Mouse (Mus musculus) frontal cortex, postnatal 25 days (tissue): Measurements from ENCODE around the gene Olfr220.

Experiments used
- DNase-seq, 2 experiments: peaks; one replicate each; pipeline ENCODE4 v3.0.0; 2022; ENCODE audit warnings: low spot score in 2 of 2

Olfr220 gene

GRCm38 (mm10) chr1:174441782-174442181 lies at the start of gene Olfr220:
Olfr220 (plus strand) TSS chr1:174442082.
- DNase-seq: no peak

- no peak for DNase-seq
These were observed 18.9 kb upstream of the Olfr220 start for GRCm38 (mm10) chr1:174422959-174423358.

GRCm38 (mm10) chr1:174423764-174424163 lies 18.1 kb upstream of the Olfr220 start, which contains the start of gene Olfr414:
Olfr414 (plus strand) TSS chr1:174424064.
- DNase-seq: no peak

GRCm38 (mm10) chr1:174426180-174426986 lies 15.5 kb upstream of the Olfr220 start:
- no peak for DNase-seq

GRCm38 (mm10) chr1:174427402-174427801 lies 14.5 kb upstream of the Olfr220 start:
- no peak for DNase-seq

GRCm38 (mm10) chr1:174428407-174428806 lies 13.5 kb upstream of the Olfr220 start:
- no peak for DNase-seq

GRCm38 (mm10) chr1:174434121-174434520 lies 7.8 kb upstream of the Olfr220 start:
- no peak for DNase-seq

GRCm38 (mm10) chr1:174455100-174455499 lies 13.2 kb downstream of the Olfr220 start:
- no peak for DNase-seq

GRCm38 (mm10) chr1:174465385-174465784 lies 23.5 kb downstream of the Olfr220 start:
- DNase-seq: no peak

GRCm38 (mm10) chr1:174466240-174466639 lies 24.4 kb downstream of the Olfr220 start:
- no peak for DNase-seq

GRCm38 (mm10) chr1:174469736-174470135 lies 27.9 kb downstream of the Olfr220 start:
- peak in 1 of 2 experiments; percentile 14 for DNase-seq

- DNase-seq: no peak
These were observed 40.7 kb downstream of the Olfr220 start for GRCm38 (mm10) chr1:174482567-174482966.

- no peak for DNase-seq
These were observed 58.2 kb downstream of the Olfr220 start for GRCm38 (mm10) chr1:174500064-174500463.
